14 mouse cellular contexts compared by ENCODE assay signal in genomic region chr2:132059919-132060318, GRCm38 (mm10). TPM values are rescaled to one million over a fixed set of nuclear protein-coding genes. Genes with fewer than 3 reads are reported as not detected.
DNase-seq lines count a peak whose midpoint lies in the region; ATAC-seq and TF ChIP-seq lines count a peak whose summit lies in the region.
"Had no signal": no experiment of that assay in that cellular context is flagged by ENCODE, and none has a peak within 500 bp of the region (broad histone marks: within the 10 kb centered on the region; RNA-seq: fewer than 3 reads in every experiment).

No protein-coding gene starts in this region.

- no peaks in the 10 kb centered on the region for H3K27me3 ChIP-seq in kidney, embryonic 16.5 days (ENCODE audit: insufficient read depth, low read length)
- no peaks in the 10 kb centered on the region for H3K27me3 ChIP-seq in spleen, adult 2 months (ENCODE audit: control insufficient read depth, insufficient read depth, low read length)
- H3K27me3 ChIP-seq: embryonic facial prominence, embryonic 15.5 days; heart, embryonic 12.5 days; midbrain, embryonic 13.5 days; neural tube, embryonic 15.5 days had no signal

- no peak overlapping the region for H3K9ac ChIP-seq in kidney, embryonic 16.5 days (replicated peaks; ENCODE audit: low read length)
- H3K9ac ChIP-seq: embryonic facial prominence, embryonic 15.5 days; heart, embryonic 12.5 days; midbrain, embryonic 13.5 days; neural tube, embryonic 15.5 days had no signal

- no peak overlapping the region for H3K27ac ChIP-seq in kidney, embryonic 16.5 days (ENCODE audit: low read length)
- no peak overlapping the region for H3K27ac ChIP-seq in spleen, adult 2 months (ENCODE audit: insufficient read depth, low read length)
- H3K27ac ChIP-seq: embryonic facial prominence, embryonic 15.5 days; midbrain, embryonic 13.5 days; neural tube, embryonic 15.5 days had no signal

- peak; percentile 19 for DNase-seq in kidney, adult 9 months
- peak in 1 of 2 experiments; percentile 38 for DNase-seq in spleen, adult 2 months (ENCODE audit: low read depth in 1 of 2, low spot score in 2 of 2)
- no peak for DNase-seq in spleen, adult 18-20 months
- no peak for DNase-seq in brain, embryonic 14.5 days (ENCODE audit: low read depth)
- DNase-seq in thymus, postnatal 4 days: peak; percentile 32
- DNase-seq in urinary bladder, adult 2 months (ENCODE audit: low spot score): no peak
- DNase-seq: cerebellum, postnatal 25 days; kidney, postnatal 4 days had no signal

- no peak for ATAC-seq in kidney, embryonic 16.5 days (ENCODE audit: low FRiP score, low TSS enrichment)
- ATAC-seq: hindbrain, embryonic 16.5 days; midbrain, embryonic 13.5 days had no signal

- TF ChIP-seq CTCF in spleen, adult 2 months (IDR thresholded peaks at IDR 0.05; ENCODE audit: extremely low read depth, insufficient read depth, insufficient read length, insufficient replicate concordance): peak; percentile 46; the same call in 1 of the 2 replicates
- TF ChIP-seq CTCF in brain, embryonic 14.5 days (IDR thresholded peaks at IDR 0.05; ENCODE audit: borderline replicate concordance, extremely low read depth, insufficient read depth, insufficient read length): peak; percentile 10; the same call in 1 of the 2 replicates

- peaks cover 7% of the 10 kb centered on the region; the same call in 1 of the 2 replicates for H3K4me1 ChIP-seq in kidney, embryonic 16.5 days (ENCODE audit: insufficient read depth, low read length)
- peaks cover 3% of the 10 kb centered on the region for H3K4me1 ChIP-seq in spleen, adult 2 months (ENCODE audit: control insufficient read depth, insufficient read depth, insufficient read length)
- H3K4me1 ChIP-seq: embryonic facial prominence, embryonic 15.5 days; midbrain, embryonic 13.5 days; neural tube, embryonic 15.5 days had no signal

- TF ChIP-seq POLR2A in spleen, adult 2 months (IDR thresholded peaks at IDR 0.05; ENCODE audit: low read depth, low read length): no peak
- TF ChIP-seq POLR2A in brain, embryonic 14.5 days (IDR thresholded peaks at IDR 0.05; ENCODE audit: borderline replicate concordance, extremely low read depth, insufficient read depth, insufficient read length, poor library complexity, severe bottlenecking): no peak

- H3K9me3 ChIP-seq in kidney, embryonic 16.5 days (ENCODE audit: low read length): no peaks in the 10 kb centered on the region
- H3K9me3 ChIP-seq: embryonic facial prominence, embryonic 15.5 days; heart, embryonic 12.5 days; midbrain, embryonic 13.5 days; neural tube, embryonic 15.5 days had no signal

- H3K36me3 ChIP-seq in kidney, embryonic 16.5 days (ENCODE audit: insufficient read depth, low read length): peaks cover 28% of the 10 kb centered on the region
- H3K36me3 ChIP-seq in spleen, adult 2 months (ENCODE audit: control insufficient read depth, insufficient read depth, low read length): peaks cover 4% of the 10 kb centered on the region

- WGBS in kidney, embryonic 16.5 days: 92% methylated on average over 8 of the region's 8 CpGs
- 86% methylated on average over 8 of the region's 8 CpGs for WGBS in spleen, adult 2 months

- H3K4me3 ChIP-seq in kidney, embryonic 16.5 days (ENCODE audit: low read length): no peak overlapping the region
- no peak overlapping the region for H3K4me3 ChIP-seq in spleen, adult 2 months (ENCODE audit: extremely low read depth, insufficient read depth, insufficient read length)
- H3K4me3 ChIP-seq: embryonic facial prominence, embryonic 15.5 days; heart, embryonic 12.5 days; midbrain, embryonic 13.5 days; neural tube, embryonic 15.5 days had no signal

- no peak overlapping the region for H3K4me2 ChIP-seq in kidney, embryonic 16.5 days (replicated peaks; ENCODE audit: low read depth, low read length)
- H3K4me2 ChIP-seq: embryonic facial prominence, embryonic 15.5 days; heart, embryonic 12.5 days; midbrain, embryonic 13.5 days; neural tube, embryonic 15.5 days had no signal

RNA-seq across cellular contexts. Expression of gene Rassf2, which starts 29.9 kb away (rescaled TPM):
- polyA plus RNA-seq in kidney, embryonic 16.5 days (2015; fragmentation: Nextera tagmentation; extraction: Ambion mirVana): 8.1 and 9.1 TPM in 2 replicates
- 70.2 and 85.9 TPM in 2 replicates for polyA plus RNA-seq in spleen, adult 2 months (2012; rRNA removed)
- polyA plus RNA-seq in brain, embryonic 14.5 days (2012; rRNA removed): 17.4 and 34.9 TPM in 2 replicates
- polyA plus RNA-seq in urinary bladder, adult 2 months (2012; rRNA removed): 6.6 and 13.8 TPM in 2 replicates

Comparison
In these comparisons a context has a peak if more than half of its experiments do, and no peak if none do; other contexts are left out.
1. DNase-seq: peak in kidney, adult 9 months (single experiment) and thymus, postnatal 4 days (single experiment); none in spleen, adult 18-20 months (0 of 2), brain, embryonic 14.5 days (single experiment) and urinary bladder, adult 2 months (single experiment).